Mouse (Mus musculus): ENCODE data around the gene Hmbs. TPM values are rescaled to one million over a fixed set of nuclear protein-coding genes. Genes with fewer than 3 reads are reported as not detected.
A peak's percentile ranks its signal among the peaks of the same experiment; 100 is the strongest.
"Not testable (repeated sequence)": the region's sequence is repeated elsewhere in the genome, so short reads cannot be mapped to it uniquely, and the experiment has no call there.

The Hmbs gene
- 10 to 100 TPM; 20.5 to 24.0 TPM for total RNA-seq (2021)

DNA sequence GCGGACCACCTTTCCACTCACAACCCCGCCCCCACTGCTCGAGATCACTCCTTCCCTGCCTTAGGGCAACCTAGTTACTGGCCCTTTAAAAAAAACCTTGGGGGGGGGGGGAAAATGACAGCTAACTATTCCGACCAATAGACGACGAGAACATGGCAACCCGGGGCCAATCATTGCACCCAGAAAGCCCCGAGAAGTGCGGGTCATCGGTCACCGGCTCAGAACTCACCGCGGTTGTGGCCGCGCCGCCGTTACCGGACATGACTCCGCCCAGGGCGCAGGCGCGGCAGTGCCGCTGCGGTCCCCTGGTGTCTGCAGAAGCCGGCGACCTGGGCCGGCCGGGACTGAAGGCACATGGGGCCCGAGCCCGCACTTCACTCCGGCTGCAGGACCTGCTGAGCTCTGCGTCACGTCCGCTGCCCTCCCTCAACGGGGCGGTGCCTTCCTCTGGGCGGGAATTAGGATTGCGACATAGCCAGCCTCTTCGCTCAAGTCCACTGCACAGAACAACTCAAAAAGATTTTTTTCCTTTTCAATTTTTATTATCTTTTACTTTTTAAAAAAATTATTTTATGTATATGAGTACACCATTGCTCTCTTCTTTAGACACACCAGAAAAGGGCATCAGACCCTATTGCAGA lies at the start of gene Hmbs:
Gene Hmbs, minus strand, starts transcription at position 448 of the 641 bp plus-strand sequence.
- DNase-seq (ENCODE audit: extremely low spot score in 1 of 2, low spot score in 2 of 2) = peak; percentile 85 to 93
- intact Hi-C loops (cut with DNase I) = no loop called here

DNA sequence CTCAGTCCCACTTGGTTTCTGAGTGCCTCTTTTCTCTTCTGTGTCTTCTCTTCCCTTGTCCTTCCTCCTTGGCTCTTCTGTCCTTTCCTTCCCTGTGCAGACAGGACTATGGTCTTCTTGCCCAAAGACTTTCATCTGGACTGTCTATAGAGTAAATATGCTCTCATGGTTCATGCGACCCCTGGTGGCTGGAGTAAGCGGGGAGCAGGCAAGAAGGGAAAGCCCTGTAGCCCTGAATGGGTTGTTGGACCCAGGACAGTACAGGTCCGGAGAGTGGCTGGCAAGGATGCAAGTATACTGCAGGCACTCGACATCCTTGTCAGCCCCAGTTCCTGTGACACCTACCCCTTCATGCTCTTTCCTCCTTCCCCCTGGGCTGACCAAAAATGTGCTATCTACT lies 47.4 kb upstream of the Hmbs start:
- intact Hi-C loops (cut with DNase I) = no loop called here
- DNase-seq (ENCODE audit: extremely low spot score in 1 of 2, low spot score in 2 of 2) = peak in 1 of 2 experiments; percentile 85

DNA sequence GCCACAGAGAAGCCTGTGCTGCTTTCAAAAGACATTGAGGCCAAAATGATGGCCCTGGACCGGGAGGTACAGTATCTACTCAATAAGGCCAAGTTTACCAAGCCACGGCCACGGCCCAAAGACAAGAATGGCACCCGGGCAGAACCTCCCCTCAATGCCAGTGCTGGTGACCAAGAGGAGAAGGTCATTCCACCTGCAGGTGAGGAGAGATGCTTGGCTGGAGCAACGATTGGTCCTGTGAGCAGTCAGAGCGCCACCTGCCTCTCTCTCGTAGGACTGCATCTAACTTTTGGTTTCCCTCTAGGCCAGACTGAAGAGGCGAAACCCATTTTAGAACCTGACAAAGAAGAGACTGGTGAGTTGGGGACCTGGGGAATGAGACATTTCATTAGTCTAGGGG lies 45.2 kb upstream of the Hmbs start:
- peak in 1 of 2 experiments; percentile 62 for DNase-seq (ENCODE audit: extremely low spot score in 1 of 2, low spot score in 2 of 2)
- intact Hi-C loops (cut with DNase I) = loop anchor here (5.0 kb wide), 1 partner anchor 37 kb away; no protein-coding TSS in a partner anchor

DNA sequence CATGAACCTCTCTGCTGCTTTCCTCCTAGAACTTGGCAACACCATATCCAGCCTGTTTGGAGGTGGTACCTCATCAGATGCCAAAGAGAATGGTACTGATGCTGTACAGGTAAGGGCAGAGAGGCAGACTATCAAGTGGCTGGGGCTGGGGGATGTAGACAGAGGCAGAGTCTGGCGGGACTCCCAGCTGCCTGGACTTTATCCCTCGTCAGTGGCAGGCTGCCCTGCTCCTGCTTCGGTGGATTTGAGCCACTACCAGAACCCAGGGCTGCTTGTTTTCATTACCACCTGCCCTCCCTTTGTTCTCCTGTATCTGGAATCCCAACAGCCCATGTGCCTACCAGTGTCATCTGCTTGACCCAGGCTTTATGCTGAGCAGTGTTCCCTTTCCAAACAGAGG lies 43.2 kb upstream of the Hmbs start:
- no peak for DNase-seq (ENCODE audit: extremely low spot score in 1 of 2, low spot score in 2 of 2)
- intact Hi-C loops (cut with DNase I) = loop anchor here (5.0 kb wide), 1 partner anchor 35 kb away; no protein-coding TSS in a partner anchor

DNA sequence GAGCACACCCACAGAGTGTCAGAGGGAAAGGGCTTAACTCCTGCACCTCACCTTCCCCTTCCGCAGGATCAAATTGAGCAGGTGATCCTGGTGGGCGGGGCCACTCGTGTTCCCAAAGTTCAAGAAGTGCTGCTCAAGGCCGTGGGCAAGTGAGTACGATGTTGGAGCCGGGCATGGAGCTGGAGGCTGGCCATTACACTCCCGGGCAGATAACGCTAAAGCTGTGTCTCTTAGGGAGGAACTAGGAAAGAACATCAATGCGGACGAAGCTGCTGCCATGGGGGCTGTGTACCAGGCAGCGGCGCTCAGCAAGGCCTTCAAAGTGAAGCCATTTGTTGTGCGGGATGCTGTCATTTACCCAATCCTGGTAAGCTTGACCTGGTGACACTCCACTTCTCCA lies 40.6 kb upstream of the Hmbs start:
- intact Hi-C loops (cut with DNase I) = no loop called here
- no peak for DNase-seq (ENCODE audit: extremely low spot score in 1 of 2, low spot score in 2 of 2)

DNA sequence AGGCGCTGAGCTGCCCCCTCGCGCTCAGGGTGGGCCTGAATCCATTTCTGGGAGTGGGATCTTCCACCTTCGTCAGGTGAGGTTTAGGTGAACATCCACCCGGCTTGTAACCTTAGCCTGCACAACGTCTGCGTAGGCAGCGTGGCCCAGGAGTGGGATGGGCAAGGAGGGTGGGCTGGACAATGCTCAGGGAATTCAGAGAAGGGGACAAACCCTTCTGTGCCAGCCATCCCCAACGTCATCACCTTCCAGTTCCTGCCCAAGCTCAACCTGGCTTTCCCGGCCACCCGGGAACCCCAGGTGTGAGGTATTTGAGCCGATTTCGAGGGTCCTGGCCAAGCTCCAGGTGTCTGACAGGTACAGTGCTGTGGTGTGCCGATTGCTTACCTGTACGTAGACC lies 35.8 kb upstream of the Hmbs start:
- intact Hi-C loops (cut with DNase I) = no loop called here
- DNase-seq (ENCODE audit: extremely low spot score in 1 of 2, low spot score in 2 of 2) = peak in 1 of 2 experiments; percentile 43

DNA sequence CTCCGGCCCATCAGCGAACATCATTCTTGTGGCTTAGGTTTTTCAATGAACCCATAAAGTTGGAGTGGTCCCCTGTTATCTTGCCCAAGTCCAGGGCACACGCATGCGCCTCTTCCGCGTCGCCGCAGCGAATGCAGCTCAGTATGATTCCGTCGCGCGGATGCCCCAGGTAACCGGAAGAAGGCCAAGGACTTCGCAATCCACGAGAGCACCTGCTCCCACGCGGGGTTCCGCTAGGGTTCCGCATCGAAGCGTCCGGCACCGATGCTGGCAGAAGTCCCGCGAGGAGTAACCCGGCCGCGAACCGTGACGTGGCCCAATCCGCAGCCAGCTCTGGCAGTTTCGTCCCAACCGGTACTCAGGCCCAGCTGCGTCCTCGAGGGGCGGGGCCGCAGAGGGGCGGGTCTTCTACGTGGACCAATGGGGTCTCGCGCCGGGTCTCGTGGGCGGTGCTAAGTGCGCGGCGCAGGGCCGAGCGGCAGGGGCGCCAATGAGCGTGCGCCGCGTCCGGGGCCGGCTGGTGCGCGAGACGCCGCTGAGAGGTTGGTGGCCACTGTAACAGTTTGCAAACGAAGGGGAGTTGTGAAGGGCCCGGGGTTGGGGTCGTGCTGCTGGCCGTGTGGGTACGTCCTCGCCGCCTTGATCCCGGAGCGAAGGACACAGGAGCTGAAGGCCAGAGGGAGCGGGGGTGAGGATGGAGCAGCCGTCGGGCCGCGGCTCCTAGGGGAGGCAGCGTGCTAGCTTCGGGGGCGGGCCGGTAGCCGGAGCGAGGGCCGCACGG lies 35.2 kb upstream of the Hmbs start, which contains the start of gene Hyou1:
Gene Hyou1, plus strand, starts transcription at position 437 of the 781 bp plus-strand sequence.
- peak; percentile 99 for DNase-seq (ENCODE audit: extremely low spot score in 1 of 2, low spot score in 2 of 2)
- intact Hi-C loops (cut with DNase I) = no loop called here

DNA sequence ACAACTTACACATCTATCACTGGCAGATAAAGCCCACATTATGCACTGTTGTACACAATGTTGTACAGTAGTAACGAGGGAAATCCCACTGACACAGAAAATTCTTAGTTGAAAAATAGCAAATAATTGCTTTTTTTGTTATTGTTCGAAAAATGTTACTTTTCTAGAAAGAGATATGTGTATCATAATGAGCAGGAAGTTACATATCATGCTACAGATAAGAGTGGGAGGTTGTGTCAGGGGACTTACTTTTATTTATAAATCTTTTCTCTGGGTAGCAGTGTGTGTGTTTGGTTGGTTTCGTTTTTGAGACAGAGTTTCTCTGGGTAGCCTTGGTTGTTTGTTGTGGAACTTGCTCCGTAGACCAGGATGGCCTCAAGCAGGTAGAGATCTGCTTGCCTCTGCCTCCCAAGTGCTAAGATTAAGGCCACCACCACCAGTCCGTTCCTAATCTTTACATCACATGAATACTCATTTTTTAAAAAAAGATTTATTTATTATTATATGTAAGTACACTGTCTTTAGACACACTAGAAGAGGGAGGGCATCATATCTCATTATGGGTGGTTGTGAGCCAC lies 34.2 kb upstream of the Hmbs start:
- DNase-seq (ENCODE audit: extremely low spot score in 1 of 2, low spot score in 2 of 2) = no peak
- intact Hi-C loops (cut with DNase I) = no loop called here

DNA sequence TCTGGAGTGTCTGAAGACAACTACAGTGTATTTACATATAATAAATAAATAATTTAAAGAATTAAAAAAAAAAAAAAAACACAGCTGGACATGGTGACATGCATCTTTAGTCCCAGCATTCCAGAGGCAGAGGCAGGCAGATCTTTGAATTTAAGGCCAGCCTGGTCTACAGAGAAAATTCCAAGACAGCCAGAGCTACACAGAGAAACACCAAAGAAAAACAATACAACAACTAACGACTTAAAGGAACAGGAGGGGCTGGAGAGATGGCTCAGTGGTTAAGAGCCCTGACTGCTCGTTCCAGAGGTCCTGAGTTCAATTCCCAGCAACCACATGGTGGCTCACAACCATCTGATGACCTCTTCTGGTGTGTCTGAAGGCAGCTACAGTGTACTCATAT lies 33.3 kb upstream of the Hmbs start:
- intact Hi-C loops (cut with DNase I); DNase-seq (ENCODE audit: extremely low spot score in 1 of 2, low spot score in 2 of 2): not testable (repeated sequence)

DNA sequence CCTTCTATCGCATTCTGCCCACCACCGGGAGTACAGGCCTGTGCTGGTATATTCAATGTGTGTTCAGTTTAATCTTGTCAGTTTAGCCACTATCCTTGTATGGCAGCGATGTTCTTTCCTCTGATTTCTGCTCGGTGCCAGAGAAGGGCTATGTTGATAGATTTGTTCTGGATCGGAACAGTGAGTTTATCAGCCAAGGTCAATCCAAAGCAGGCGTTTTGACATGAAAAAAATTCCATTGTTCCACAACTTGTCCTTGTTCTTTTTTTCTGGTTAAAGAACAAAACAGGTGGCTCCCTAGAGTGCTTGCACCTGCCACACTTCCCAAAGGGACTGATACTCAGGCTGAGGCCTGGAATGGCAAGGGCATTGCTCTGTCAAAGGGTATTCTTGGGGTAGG lies 32.1 kb upstream of the Hmbs start:
- no peak for DNase-seq (ENCODE audit: extremely low spot score in 1 of 2, low spot score in 2 of 2)
- intact Hi-C loops (cut with DNase I) = no loop called here

DNA sequence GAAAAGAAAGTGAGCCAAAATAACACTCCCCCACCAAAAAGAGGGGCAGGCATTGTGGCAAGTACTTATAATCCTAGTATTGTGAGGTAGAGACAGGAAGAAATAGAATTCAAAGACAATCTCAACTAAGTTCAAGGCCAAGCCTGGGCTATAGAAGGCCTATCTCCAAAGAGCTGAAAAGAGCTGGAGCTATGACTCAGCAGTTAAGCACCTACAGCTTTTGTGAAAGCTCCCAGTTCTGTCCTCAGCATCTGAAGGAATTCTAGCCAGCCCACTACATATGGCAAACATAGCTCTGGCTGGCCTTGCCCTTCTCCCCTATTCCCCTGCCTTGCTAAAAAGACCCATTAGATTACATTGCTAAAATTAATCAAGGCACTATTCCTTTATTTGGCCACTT lies 29.4 kb upstream of the Hmbs start:
- intact Hi-C loops (cut with DNase I) = no loop called here
- no peak for DNase-seq (ENCODE audit: extremely low spot score in 1 of 2, low spot score in 2 of 2)

DNA sequence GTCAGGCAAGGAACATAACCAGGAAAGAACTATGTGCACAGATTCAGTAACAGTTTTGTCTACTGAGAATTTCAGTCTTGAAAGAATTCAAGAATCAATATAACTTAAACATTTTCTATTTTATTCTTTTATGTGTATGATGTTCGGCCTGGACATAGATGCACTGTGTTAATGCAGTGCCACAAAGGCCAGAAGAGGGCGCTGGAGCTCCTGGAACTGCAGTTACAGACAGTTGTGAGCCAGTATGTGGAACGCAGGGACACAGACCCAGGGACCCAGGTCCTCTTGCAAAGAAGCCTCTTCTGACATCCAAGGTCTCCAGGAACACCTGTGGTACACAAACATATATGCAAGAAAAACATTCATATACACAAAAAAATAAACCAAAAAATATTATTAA lies 20.5 kb upstream of the Hmbs start:
- DNase-seq (ENCODE audit: extremely low spot score in 1 of 2, low spot score in 2 of 2) = no peak
- intact Hi-C loops (cut with DNase I) = no loop called here

DNA sequence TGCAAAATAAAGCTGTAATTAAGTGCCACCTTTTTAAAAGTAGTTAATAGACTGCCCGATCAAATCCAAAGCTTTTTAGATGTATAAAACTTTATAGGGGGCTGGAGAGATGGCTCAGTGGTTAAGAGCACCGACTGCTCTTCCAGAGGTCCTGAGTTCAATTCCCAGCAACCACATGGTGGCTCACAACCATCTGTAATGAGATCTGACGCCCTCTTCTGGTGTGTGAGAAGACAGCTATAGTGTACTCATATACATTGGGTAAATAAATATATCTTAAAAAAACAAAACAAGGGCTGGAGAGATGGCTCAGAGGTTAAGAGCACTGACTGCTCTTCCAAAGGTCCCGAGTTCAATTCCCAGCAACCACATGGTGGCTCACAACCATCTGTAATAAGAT lies 17.9 kb upstream of the Hmbs start:
- intact Hi-C loops (cut with DNase I); DNase-seq (ENCODE audit: extremely low spot score in 1 of 2, low spot score in 2 of 2): not testable (repeated sequence)

DNA sequence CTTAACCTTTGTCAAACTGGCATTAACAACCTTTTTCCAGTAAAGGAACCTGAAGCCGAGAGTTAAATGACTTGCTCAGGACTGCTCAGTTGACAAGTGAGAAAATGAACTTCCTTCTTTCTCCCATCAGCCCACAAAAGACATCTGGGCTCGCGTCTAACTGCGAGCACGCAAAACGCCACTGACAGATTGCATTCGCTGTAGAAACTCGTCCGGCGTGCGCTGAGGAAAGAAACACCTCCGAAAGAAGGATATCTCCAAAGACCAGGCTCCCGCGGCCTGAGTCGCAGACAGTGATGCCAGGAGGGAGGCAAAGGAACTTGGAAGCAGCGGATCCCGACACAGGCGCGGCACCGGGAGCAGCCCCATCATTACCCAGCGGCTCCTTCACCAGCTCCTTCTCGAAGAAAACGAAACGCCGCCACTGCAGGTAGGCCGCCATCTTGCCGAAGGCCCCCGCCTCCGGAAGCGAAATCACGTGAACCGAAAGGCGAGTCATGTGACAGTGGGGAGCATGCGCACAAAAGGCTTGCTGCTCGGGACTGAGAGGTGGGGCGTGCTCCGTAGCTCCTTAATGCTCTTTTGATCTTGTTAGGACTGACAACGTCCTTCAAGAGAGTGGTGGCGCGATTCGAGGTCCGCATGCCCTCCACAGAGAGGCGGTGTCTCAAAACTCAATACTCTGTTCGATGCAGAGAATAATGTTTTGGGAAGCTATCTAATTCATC lies 17.3 kb upstream of the Hmbs start, which contains the start of gene Vps11:
Gene Vps11, minus strand, starts transcription at position 481 of the 728 bp plus-strand sequence.
- intact Hi-C loops (cut with DNase I) = no loop called here
- peak; percentile 94 to 97 for DNase-seq (ENCODE audit: extremely low spot score in 1 of 2, low spot score in 2 of 2)

DNA sequence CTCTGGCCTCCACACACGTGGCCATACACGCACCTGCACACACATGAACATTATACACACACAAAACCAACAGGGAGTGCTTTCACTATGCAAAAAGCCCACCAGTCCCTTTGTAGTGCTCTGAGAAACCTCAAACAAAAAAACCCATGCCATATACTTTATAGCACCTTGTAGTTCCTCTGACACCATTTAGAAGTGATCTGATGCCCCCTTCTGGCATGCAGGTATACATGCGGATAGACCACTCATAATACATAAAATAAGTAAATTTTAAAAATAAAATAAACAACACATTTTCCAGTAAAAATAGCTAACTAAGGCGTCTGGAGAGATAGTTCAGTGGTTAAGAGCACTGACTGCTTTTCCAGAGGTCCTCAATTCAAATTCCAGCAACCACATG lies 13.2 kb upstream of the Hmbs start:
- intact Hi-C loops (cut with DNase I) = no loop called here
- no peak for DNase-seq (ENCODE audit: extremely low spot score in 1 of 2, low spot score in 2 of 2)

DNA sequence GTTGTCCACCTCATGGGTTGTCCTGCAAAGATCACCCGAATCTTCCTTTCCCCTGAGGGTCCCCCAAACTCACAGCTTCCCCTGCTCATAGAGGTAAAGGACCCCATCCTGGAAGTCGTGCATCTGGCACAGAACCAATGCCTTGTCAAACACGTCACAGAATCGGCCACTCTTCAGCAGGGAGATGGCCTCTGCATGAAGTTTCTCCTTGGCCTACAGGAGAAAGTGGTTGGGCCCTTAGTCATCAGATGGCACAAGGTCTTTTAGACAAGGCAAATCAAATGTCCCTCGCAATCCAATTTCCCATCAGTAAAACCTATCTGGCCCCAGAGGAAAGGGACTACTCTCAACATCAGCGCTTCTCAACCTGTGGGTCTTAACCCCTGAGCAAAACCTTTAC lies 9.1 kb upstream of the Hmbs start:
- DNase-seq (ENCODE audit: extremely low spot score in 1 of 2, low spot score in 2 of 2) = no peak
- intact Hi-C loops (cut with DNase I) = loop anchor here (5.0 kb wide), 1 partner anchor 34 kb away; no protein-coding TSS in a partner anchor

DNA sequence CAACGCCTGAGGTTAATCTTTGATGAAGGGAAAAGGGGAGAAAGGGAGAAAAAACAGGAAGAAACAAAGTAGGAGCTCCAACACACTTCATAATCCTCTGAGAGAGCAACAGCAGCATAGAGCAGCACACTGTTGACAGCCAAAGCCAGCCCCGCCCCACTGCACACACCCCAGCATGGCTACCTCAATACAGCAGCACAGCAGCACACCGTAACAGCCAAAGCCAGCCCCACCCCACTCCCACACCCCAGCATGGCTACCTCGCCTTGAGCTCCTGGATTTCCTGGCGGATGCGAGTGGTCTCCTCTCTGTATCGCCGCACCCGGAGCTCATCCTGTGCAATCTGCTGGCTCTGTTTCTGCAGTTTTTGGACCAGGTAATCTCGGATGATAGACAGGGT lies 8.3 kb upstream of the Hmbs start:
- DNase-seq (ENCODE audit: extremely low spot score in 1 of 2, low spot score in 2 of 2) = no peak
- intact Hi-C loops (cut with DNase I) = loop anchor here (5.0 kb wide), 1 partner anchor 35 kb away; no protein-coding TSS in a partner anchor

DNA sequence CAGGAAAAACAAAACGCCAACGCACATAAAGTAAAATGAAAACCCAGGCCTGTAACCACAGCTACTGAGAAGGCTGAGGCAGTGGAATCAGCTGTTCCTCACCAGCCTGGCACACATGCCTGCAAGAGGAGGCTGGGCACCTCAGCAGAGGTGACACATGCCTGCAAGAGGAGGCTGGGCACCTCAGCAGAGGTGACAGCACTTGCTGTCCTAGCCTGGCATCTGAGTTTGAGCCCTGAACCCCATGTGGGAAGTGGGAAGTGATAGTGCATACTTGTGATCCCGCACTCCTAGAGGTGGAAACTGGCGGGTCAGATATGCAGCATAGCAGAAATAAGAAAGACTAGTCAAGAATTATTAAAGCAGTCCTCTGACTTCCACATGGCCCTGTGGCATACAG lies 7.4 kb upstream of the Hmbs start:
- DNase-seq (ENCODE audit: extremely low spot score in 1 of 2, low spot score in 2 of 2) = no peak
- intact Hi-C loops (cut with DNase I) = loop anchor here (1.0 to 5.0 kb wide), 2 partner anchors 36 to 217 kb away; partner anchors contain the start of gene Mcam

DNA sequence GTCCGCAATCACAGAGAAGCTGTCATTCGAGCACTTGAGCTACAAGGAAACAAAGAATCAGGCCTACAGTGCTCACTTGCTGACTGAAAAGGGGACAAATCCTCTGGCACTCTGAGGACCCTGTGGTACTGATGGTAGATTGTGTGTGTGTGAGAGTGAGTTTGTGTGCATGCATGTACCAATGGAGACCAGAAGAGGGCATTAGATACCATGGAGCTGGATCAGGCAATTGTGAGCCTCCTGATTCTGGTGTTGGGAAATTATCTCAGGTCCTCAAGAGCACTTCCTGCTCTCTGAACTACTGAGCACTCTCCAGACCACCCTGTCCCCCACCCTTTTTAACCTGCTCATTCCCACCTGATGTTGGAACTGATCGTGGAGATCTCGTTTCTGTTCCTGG lies 4.5 kb upstream of the Hmbs start:
- intact Hi-C loops (cut with DNase I) = no loop called here

More for the DNA sequence above, 4.5 kb upstream of the Hmbs start:
- DNase-seq (ENCODE audit: extremely low spot score in 1 of 2, low spot score in 2 of 2) = no peak
